30 mouse cellular contexts compared by ENCODE assay signal in the genomic region with DNA sequence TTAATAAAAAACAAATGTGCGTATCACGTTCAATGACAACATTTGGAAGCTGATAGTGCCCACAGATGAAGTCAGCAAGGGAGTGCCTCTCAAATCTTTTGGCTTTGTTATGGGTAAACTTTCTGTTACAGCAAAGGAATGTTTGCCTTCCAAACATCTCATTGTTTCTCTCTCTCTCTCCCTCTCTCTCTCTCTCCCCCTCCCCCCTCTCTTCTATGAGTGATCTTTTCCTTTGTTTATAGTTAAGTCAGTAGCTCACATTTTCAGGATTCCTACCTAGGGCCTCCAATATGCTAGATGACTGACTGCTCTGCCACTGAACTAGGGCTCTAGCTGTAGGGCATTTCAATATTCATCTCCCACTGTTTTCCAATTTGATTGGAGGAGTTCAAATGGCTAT. TPM values are rescaled to one million over a fixed set of nuclear protein-coding genes. Genes with fewer than 3 reads are reported as not detected.
"Had no signal": no experiment of that assay in that cellular context is flagged by ENCODE, and none has a peak within 500 bp of the region (broad histone marks: within the 10 kb centered on the region; RNA-seq: fewer than 3 reads in every experiment).

No protein-coding gene starts in this region.

- ATAC-seq: liver, embryonic 12.5 days; midbrain, embryonic 15.5 days had no signal

- H3K36me3 ChIP-seq: limb, embryonic 13.5 days; liver, embryonic 12.5 days; liver, embryonic 15.5 days; midbrain, embryonic 12.5 days; midbrain, embryonic 15.5 days; neural tube, embryonic 12.5 days; neural tube, embryonic 15.5 days had no signal

- H3K9me3 ChIP-seq: limb, embryonic 13.5 days; liver, embryonic 12.5 days; liver, embryonic 15.5 days; midbrain, embryonic 12.5 days; midbrain, embryonic 15.5 days; neural tube, embryonic 12.5 days; neural tube, embryonic 15.5 days had no signal

- DNase-seq: kidney, adult 9 months; kidney, postnatal 14 days; kidney, postnatal 4 days; left cerebral cortex, postnatal 4 days; liver; lung, adult 18-20 months; lung, postnatal 14 days; right cerebral cortex, postnatal 25 days; thymus, adult 18-20 months; thymus, postnatal 36 days had no signal

- H3K27ac ChIP-seq: limb, embryonic 13.5 days; liver, embryonic 12.5 days; liver, embryonic 15.5 days; macrophage; midbrain, embryonic 12.5 days; midbrain, embryonic 15.5 days; neural tube, embryonic 12.5 days; neural tube, embryonic 15.5 days had no signal

- H3K4me2 ChIP-seq: limb, embryonic 13.5 days; liver, embryonic 12.5 days; liver, embryonic 15.5 days; midbrain, embryonic 12.5 days; midbrain, embryonic 15.5 days; neural tube, embryonic 12.5 days; neural tube, embryonic 15.5 days had no signal

- H3K27me3 ChIP-seq: limb, embryonic 13.5 days; liver, embryonic 12.5 days; liver, embryonic 15.5 days; midbrain, embryonic 12.5 days; midbrain, embryonic 15.5 days; neural tube, embryonic 12.5 days; neural tube, embryonic 15.5 days had no signal

- H3K4me3 ChIP-seq: limb, embryonic 13.5 days; liver, embryonic 12.5 days; liver, embryonic 15.5 days; midbrain, embryonic 12.5 days; midbrain, embryonic 15.5 days; neural tube, embryonic 12.5 days; neural tube, embryonic 15.5 days had no signal

- H3K4me1 ChIP-seq: limb, embryonic 13.5 days; liver, embryonic 12.5 days; liver, embryonic 15.5 days; midbrain, embryonic 12.5 days; midbrain, embryonic 15.5 days; neural tube, embryonic 12.5 days; neural tube, embryonic 15.5 days had no signal

- H3K9ac ChIP-seq: limb, embryonic 13.5 days; liver, embryonic 12.5 days; liver, embryonic 15.5 days; midbrain, embryonic 12.5 days; midbrain, embryonic 15.5 days; neural tube, embryonic 12.5 days; neural tube, embryonic 15.5 days had no signal

RNA-seq across cellular contexts. Expression of a gene that starts 10.2 kb away (rescaled TPM):
- total RNA-seq: layer of hippocampus, adult 18-20 months; layer of hippocampus, postnatal 14 days; left cerebral cortex, adult 8-10 months; left cerebral cortex, postnatal 14 days; left cerebral cortex, postnatal 4 days had no signal
- polyA plus RNA-seq: kidney, embryonic 16.5 days; limb, embryonic 13.5 days; liver, embryonic 12.5 days; liver, embryonic 15.5 days; lung, embryonic 16.5 days; macrophage; midbrain, embryonic 12.5 days; midbrain, embryonic 15.5 days; neural tube, embryonic 12.5 days; neural tube, embryonic 15.5 days; small intestine, adult 2 months; spleen, adult 2 months; stomach, embryonic 16.5 days; testis, adult 2 months; urinary bladder, adult 2 months had no signal

RNA-seq across cellular contexts. Expression of a gene that starts 20.5 kb away (rescaled TPM):
- total RNA-seq: layer of hippocampus, adult 18-20 months; layer of hippocampus, postnatal 14 days; left cerebral cortex, adult 8-10 months; left cerebral cortex, postnatal 14 days; left cerebral cortex, postnatal 4 days; megakaryocyte, adult 5-6 weeks had no signal
- polyA plus RNA-seq: kidney, embryonic 16.5 days; limb, embryonic 13.5 days; liver, embryonic 12.5 days; liver, embryonic 15.5 days; lung, embryonic 16.5 days; macrophage; midbrain, embryonic 12.5 days; midbrain, embryonic 15.5 days; neural tube, embryonic 12.5 days; neural tube, embryonic 15.5 days; small intestine, adult 2 months; spleen, adult 2 months; stomach, embryonic 16.5 days; testis, adult 2 months; urinary bladder, adult 2 months had no signal

RNA-seq across cellular contexts. Expression of a gene that starts 31.6 kb away (rescaled TPM):
- total RNA-seq: layer of hippocampus, adult 18-20 months; layer of hippocampus, postnatal 14 days; left cerebral cortex, adult 8-10 months; left cerebral cortex, postnatal 14 days; left cerebral cortex, postnatal 4 days; megakaryocyte, adult 5-6 weeks had no signal
- polyA plus RNA-seq: kidney, embryonic 16.5 days; limb, embryonic 13.5 days; liver, embryonic 12.5 days; liver, embryonic 15.5 days; macrophage; midbrain, embryonic 12.5 days; midbrain, embryonic 15.5 days; neural tube, embryonic 12.5 days; neural tube, embryonic 15.5 days; small intestine, adult 2 months; spleen, adult 2 months; stomach, embryonic 16.5 days; testis, adult 2 months; urinary bladder, adult 2 months had no signal

RNA-seq across cellular contexts. Expression of a gene that starts 39.3 kb away (rescaled TPM):
- total RNA-seq: layer of hippocampus, adult 18-20 months; left cerebral cortex, adult 8-10 months; left cerebral cortex, postnatal 14 days had no signal
- polyA plus RNA-seq: kidney, embryonic 16.5 days; limb, embryonic 13.5 days; liver, embryonic 12.5 days; liver, embryonic 15.5 days; lung, embryonic 16.5 days; macrophage; midbrain, embryonic 12.5 days; midbrain, embryonic 15.5 days; neural tube, embryonic 12.5 days; neural tube, embryonic 15.5 days; small intestine, adult 2 months; stomach, embryonic 16.5 days; testis, adult 2 months had no signal

RNA-seq across cellular contexts. Expression of a gene that starts 42.5 kb away (rescaled TPM):
- total RNA-seq: layer of hippocampus, adult 18-20 months; layer of hippocampus, postnatal 14 days; left cerebral cortex, adult 8-10 months; left cerebral cortex, postnatal 14 days; left cerebral cortex, postnatal 4 days; megakaryocyte, adult 5-6 weeks had no signal
- polyA plus RNA-seq: kidney, embryonic 16.5 days; limb, embryonic 13.5 days; liver, embryonic 12.5 days; liver, embryonic 15.5 days; macrophage; midbrain, embryonic 12.5 days; midbrain, embryonic 15.5 days; neural tube, embryonic 12.5 days; neural tube, embryonic 15.5 days; small intestine, adult 2 months; stomach, embryonic 16.5 days; urinary bladder, adult 2 months had no signal
